Mouse (Mus musculus) heart, embryonic 16.5 days (tissue): ENCODE measurements around the gene Fam193b. TPM values are rescaled to one million over a fixed set of nuclear protein-coding genes. Genes with fewer than 3 reads are reported as not detected.

Experiments
- ATAC-seq: fragments of 200-750 bp; cut with Nextera tagmentation; replicated peaks from 2 replicates; pipeline ENCODE4 v1.8.0; 2017; ENCODE audit warnings: moderate number of reproducible peaks; ENCODE audit not compliant: insufficient read depth, low FRiP score; ENCODE audit errors: extremely low read depth
- H3K27ac ChIP-seq: fragments of 300-500 bp; sonication (generic); 2 replicates; pipeline ENCODE4 v1.5.1; 2014; ENCODE audit warnings: mild to moderate bottlenecking, low read length, control low read depth, moderate library complexity
- H3K27me3 ChIP-seq: fragments of 300-500 bp; sonication (generic); 2 replicates; pipeline ENCODE4 v1.6.1; 2014; ENCODE audit warnings: low read length, mixed read lengths; ENCODE audit not compliant: control insufficient read depth, insufficient read depth
- H3K36me3 ChIP-seq: fragments of 300-500 bp; sonication (generic); 2 replicates; pipeline ENCODE4 v1.6.1; 2014; ENCODE audit not compliant: control insufficient read depth, insufficient read depth
- H3K4me1 ChIP-seq: fragments of 300-500 bp; sonication (generic); 2 replicates; pipeline ENCODE4 v1.6.1; 2014; ENCODE audit warnings: low read length, mixed read lengths; ENCODE audit not compliant: control insufficient read depth, insufficient read depth
- H3K4me2 ChIP-seq: fragments of 300-500 bp; sonication (generic); 2 replicates; pipeline ENCODE4 v1.6.1; 2014; ENCODE audit warnings: low read depth, mild to moderate bottlenecking, control low read depth, low read length
- H3K4me3 ChIP-seq: fragments of 300-500 bp; sonication (generic); 2 replicates; pipeline ENCODE4 v1.5.1; 2014; ENCODE audit warnings: mild to moderate bottlenecking, control low read depth, low read length
- H3K9ac ChIP-seq: fragments of 300-500 bp; sonication (generic); 2 replicates; pipeline ENCODE4 v1.6.1; 2014; ENCODE audit warnings: low read length, control low read depth
- H3K9me3 ChIP-seq: fragments of 300-500 bp; sonication (generic); replicated peaks from 2 replicates; pipeline ENCODE4 v1.6.1; 2016; ENCODE audit warnings: low read length; ENCODE audit not compliant: control insufficient read depth
- WGBS: fragments of 180-500 bp; shearing (Covaris S2); extraction: QIAGEN DNeasy Blood & Tissue Kit; methylation state at CpG from one replicate; pipeline ENCODE4 v1.1.7; 2014; 5-methylcytosine and 5-hydroxymethylcytosine counted together
- polyA plus RNA-seq: library from polyadenylated mRNA; unstranded; fragments of >200 nt; fragmentation: Nextera tagmentation; extraction: Ambion mirVana; gene quantifications from 2 replicates; pipeline ENCODE4 v1.2.1, GENCODE M21; 2015

Fam193b gene
- polyA plus RNA-seq, 1 experiment from 2014 or later, result 22.6 TPM

- Histone ChIP-seq H3K4me2 (no peak overlapping the region), H3K27ac (no peak overlapping the region), H3K4me3 (no peak overlapping the region), H3K27me3 (no peaks in the 10 kb centered on the region), H3K4me1 (peaks cover 14% of the 10 kb centered on the region), H3K36me3 (no peaks in the 10 kb centered on the region; the same call in 1 of the 2 replicates), H3K9ac (no peak overlapping the region), H3K9me3 (no peaks in the 10 kb centered on the region)
- WGBS, result 85% methylated on average over 6 of the region's 6 CpGs
- no peak for ATAC-seq
Observed at GRCm38 (mm10) chr13:55567001-55567400, 3.9 kb downstream of the Fam193b start.

- H3K36me3 ChIP-seq, result no peaks in the 10 kb centered on the region; the same call in 1 of the 2 replicates
- H3K4me1 ChIP-seq, result no peaks in the 10 kb centered on the region
- no peaks in the 10 kb centered on the region for H3K27me3 ChIP-seq
- H3K4me3 ChIP-seq, result no peak overlapping the region
- H3K4me2 ChIP-seq, result no peak overlapping the region
- WGBS, result 84% methylated on average over 7 of the region's 7 CpGs
- no peaks in the 10 kb centered on the region for H3K9me3 ChIP-seq
- H3K9ac ChIP-seq, result no peak overlapping the region
- H3K27ac ChIP-seq, result no peak overlapping the region
- ATAC-seq, result no peak
Observed at GRCm38 (mm10) chr13:55563266-55563879, 7.5 kb downstream of the Fam193b start.

- no peak for ATAC-seq
- H3K4me3 ChIP-seq, result no peak overlapping the region
Observed at GRCm38 (mm10) chr13:55557499-55557898, 13.4 kb downstream of the Fam193b start.

GRCm38 (mm10) chr13:55555921-55556320 lies 15.0 kb downstream of the Fam193b start:
- no peak overlapping the region for H3K4me3 ChIP-seq

More at GRCm38 (mm10) chr13:55557499-55557898, 13.4 kb downstream of the Fam193b start:
- Histone ChIP-seq H3K27ac (no peak overlapping the region), H3K9me3 (no peaks in the 10 kb centered on the region), H3K4me2 (no peak overlapping the region), H3K4me1 (no peaks in the 10 kb centered on the region), H3K36me3 (no peaks in the 10 kb centered on the region), H3K9ac (no peak overlapping the region), H3K27me3 (no peaks in the 10 kb centered on the region)
- WGBS, result 75% methylated on average over 6 of the region's 6 CpGs

GRCm38 (mm10) chr13:55549061-55549460 lies 21.9 kb downstream of the Fam193b start:
- Histone ChIP-seq H3K36me3 (peaks cover 13% of the 10 kb centered on the region), H3K27me3 (no peaks in the 10 kb centered on the region), H3K9me3 (no peaks in the 10 kb centered on the region), H3K4me1 (no peaks in the 10 kb centered on the region), H3K27ac (no peak overlapping the region), H3K4me3 (no peak overlapping the region), H3K4me2 (no peak overlapping the region), H3K9ac (no peak overlapping the region)
- 83% methylated on average over 15 of the region's 15 CpGs for WGBS
- no peak for ATAC-seq

More at GRCm38 (mm10) chr13:55555921-55556320, 15.0 kb downstream of the Fam193b start:
- Histone ChIP-seq H3K4me2 (no peak overlapping the region), H3K36me3 (no peaks in the 10 kb centered on the region; the same call in 1 of the 2 replicates), H3K9me3 (no peaks in the 10 kb centered on the region), H3K9ac (no peak overlapping the region), H3K27ac (no peak overlapping the region), H3K4me1 (no peaks in the 10 kb centered on the region), H3K27me3 (no peaks in the 10 kb centered on the region)
- ATAC-seq, result no peak
- WGBS, result 90% methylated on average over 9 of the region's 9 CpGs

- no peaks in the 10 kb centered on the region for H3K27me3 ChIP-seq
- H3K9me3 ChIP-seq, result no peaks in the 10 kb centered on the region
- H3K27ac ChIP-seq, result no peak overlapping the region
- H3K36me3 ChIP-seq, result peaks cover 13% of the 10 kb centered on the region
- H3K4me2 ChIP-seq, result no peak overlapping the region
- WGBS, result 72% methylated on average over 5 of the region's 5 CpGs
- ATAC-seq, result no peak
- no peak overlapping the region for H3K4me3 ChIP-seq
- H3K4me1 ChIP-seq, result no peaks in the 10 kb centered on the region
- H3K9ac ChIP-seq, result no peak overlapping the region
Observed at GRCm38 (mm10) chr13:55548426-55548825, 22.5 kb downstream of the Fam193b start.

GRCm38 (mm10) chr13:55547916-55548315 lies 23.0 kb downstream of the Fam193b start:
- peaks cover 15% of the 10 kb centered on the region for H3K36me3 ChIP-seq

GRCm38 (mm10) chr13:55544792-55545191 lies 26.1 kb downstream of the Fam193b start:
- ATAC-seq, result no peak
- Histone ChIP-seq H3K4me3 (no peak overlapping the region), H3K9me3 (no peaks in the 10 kb centered on the region), H3K4me2 (no peak overlapping the region), H3K4me1 (no peaks in the 10 kb centered on the region), H3K36me3 (peaks cover 36% of the 10 kb centered on the region), H3K27ac (no peak overlapping the region), H3K9ac (no peak overlapping the region), H3K27me3 (no peaks in the 10 kb centered on the region)
- 85% methylated on average over 6 of the region's 6 CpGs for WGBS

More at GRCm38 (mm10) chr13:55547916-55548315, 23.0 kb downstream of the Fam193b start:
- H3K9me3 ChIP-seq, result no peaks in the 10 kb centered on the region
- H3K27me3 ChIP-seq, result no peaks in the 10 kb centered on the region
- H3K9ac ChIP-seq, result no peak overlapping the region
- no peaks in the 10 kb centered on the region for H3K4me1 ChIP-seq
- ATAC-seq, result no peak
- H3K4me3 ChIP-seq, result no peak overlapping the region
- H3K4me2 ChIP-seq, result no peak overlapping the region
- no peak overlapping the region for H3K27ac ChIP-seq
- 96% methylated on average over 2 of the region's 2 CpGs for WGBS

GRCm38 (mm10) chr13:55543447-55543846 lies 27.5 kb downstream of the Fam193b start:
- H3K4me1 ChIP-seq, result no peaks in the 10 kb centered on the region
- 86% methylated on average over 8 of the region's 8 CpGs for WGBS
- peaks cover 43% of the 10 kb centered on the region for H3K36me3 ChIP-seq
- H3K9ac ChIP-seq, result no peak overlapping the region
- no peak for ATAC-seq
- H3K4me3 ChIP-seq, result no peak overlapping the region
- no peaks in the 10 kb centered on the region for H3K9me3 ChIP-seq
- no peaks in the 10 kb centered on the region for H3K27me3 ChIP-seq
- no peak overlapping the region for H3K4me2 ChIP-seq
- H3K27ac ChIP-seq, result no peak overlapping the region
